Mouse (Mus musculus): ENCODE measurements around the gene Gm10309.

DNA sequence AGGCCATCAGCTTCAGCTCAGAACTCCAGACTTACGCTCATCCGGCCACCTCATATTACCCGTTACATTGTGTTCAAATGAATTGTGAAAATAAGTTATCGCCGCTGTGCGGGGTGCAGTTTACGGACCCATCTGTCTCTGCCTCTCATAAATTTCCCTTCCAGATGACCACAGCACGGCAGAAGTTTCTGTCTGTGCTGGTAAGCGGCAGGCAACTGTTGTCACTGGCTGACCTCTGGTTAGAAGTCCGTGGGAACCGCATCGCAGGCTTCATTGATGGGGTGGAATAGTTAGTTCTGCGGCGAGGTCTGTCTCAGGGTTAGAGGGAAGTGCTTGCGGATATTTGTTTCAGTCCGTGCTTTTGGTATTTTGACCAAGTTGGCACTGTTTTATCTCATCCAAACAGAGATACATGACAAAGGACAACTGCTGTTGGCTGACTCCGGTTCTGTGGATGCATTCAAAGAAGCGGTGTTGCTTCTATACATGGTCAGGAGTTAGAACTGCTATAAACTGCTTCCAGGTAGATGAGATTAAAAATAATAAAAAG is 34.9 kb upstream of the Gm10309 start:
- TF ChIP-seq CTCF (IDR thresholded peaks at IDR 0.05; ENCODE audit: low read depth, low read length) (no peak), POLR2A (IDR thresholded peaks at IDR 0.05; ENCODE audit: extremely low read depth, insufficient read depth, low read length) (no peak)

Data from liver, adult 2 months (tissue).